Mouse (Mus musculus) hindbrain, postnatal 0 days (tissue): ENCODE data around the gene Zfp574. TPM values are rescaled to one million over a fixed set of nuclear protein-coding genes. Genes with fewer than 3 reads are reported as not detected.

Experiments
- ATAC-seq: fragments of 200-750 bp; cut with Nextera tagmentation; 2 replicates; pipeline ENCODE4 v1.8.0; 2017; ENCODE audit warnings: mild to moderate bottlenecking, moderate TSS enrichment, moderate library complexity
- DNase-seq: peaks from one replicate; pipeline ENCODE4 v3.0.0-alpha.2; 2015; ENCODE audit warnings: low spot score
- H3K27ac ChIP-seq: fragments of 300-500 bp; sonication (generic); 2 replicates; pipeline ENCODE4 v1.5.1; 2014; ENCODE audit warnings: mild to moderate bottlenecking
- H3K27me3 ChIP-seq: fragments of 300-500 bp; sonication (generic); 2 replicates; pipeline ENCODE4 v1.6.1; 2014; ENCODE audit warnings: low read length, mixed read lengths; ENCODE audit not compliant: insufficient read depth
- H3K36me3 ChIP-seq: fragments of 300-500 bp; sonication (generic); 2 replicates; pipeline ENCODE4 v1.6.1; 2014; ENCODE audit warnings: low read length, mixed read lengths; ENCODE audit not compliant: insufficient read depth
- H3K4me1 ChIP-seq: fragments of 300-500 bp; sonication (generic); 2 replicates; pipeline ENCODE4 v1.6.1; 2014; ENCODE audit warnings: antibody characterized with exemption, low read length, mixed read lengths; ENCODE audit not compliant: insufficient read depth
- H3K4me2 ChIP-seq: fragments of 300-500 bp; sonication (generic); 2 replicates; pipeline ENCODE4 v1.6.1; 2014; ENCODE audit warnings: low read depth, mild to moderate bottlenecking, low read length, moderate library complexity, mixed read lengths
- H3K4me3 ChIP-seq: fragments of 300-500 bp; sonication (generic); 2 replicates; pipeline ENCODE4 v1.5.1; 2014; ENCODE audit warnings: low read length
- H3K9ac ChIP-seq: fragments of 300-500 bp; sonication (generic); replicated peaks from 2 replicates; pipeline ENCODE4 v1.6.1; 2014; ENCODE audit warnings: mild to moderate bottlenecking, low read length, moderate library complexity, mixed read lengths
- H3K9me3 ChIP-seq: fragments of 300-500 bp; sonication (generic); 2 replicates; pipeline ENCODE4 v1.6.1; 2016; ENCODE audit warnings: low read length, mixed read lengths
- CTCF ChIP-seq: IDR thresholded peaks from 2 replicates; pipeline ENCODE4 v1.5.1; 2016; ENCODE audit warnings: antibody characterized with exemption, control low read depth, low read depth
- WGBS: fragments of 180-500 bp; shearing (Covaris S2); extraction: QIAGEN DNeasy Blood & Tissue Kit; methylation state at CpG from one replicate; pipeline ENCODE4 v1.1.7; 2014; 5-methylcytosine and 5-hydroxymethylcytosine counted together
- polyA plus RNA-seq: library from polyadenylated mRNA; unstranded; fragments of >200 nt; fragmentation: Nextera tagmentation; extraction: Ambion mirVana; gene quantifications from 2 replicates; pipeline ENCODE4 v1.2.1, GENCODE M21; 2015
- total RNA-seq: library from RNA; depleted of rRNA; stranded (reverse); fragments of >200 nt; gene quantifications from 2 replicates; pipeline ENCODE4 v1.2.3, GENCODE M21; 2014

The Zfp574 gene
- total and polyA plus RNA-seq, 2 experiments from 2014 or later: 26.3 to 40.4 TPM

- H3K27me3 ChIP-seq: no peaks in the 10 kb centered on the region
- peak overlapping the region; percentile 87 for H3K4me2 ChIP-seq
- WGBS: 17% methylated on average over 2 of the region's 2 CpGs
- peak; percentile 45 for ATAC-seq
- peaks cover 43% of the 10 kb centered on the region for H3K36me3 ChIP-seq
- DNase-seq: peak; percentile 82
- no peaks in the 10 kb centered on the region for H3K9me3 ChIP-seq
- H3K4me3 ChIP-seq: no peak overlapping the region
- no peak overlapping the region for H3K9ac ChIP-seq
- H3K27ac ChIP-seq: no peak overlapping the region
- H3K4me1 ChIP-seq: peaks cover 23% of the 10 kb centered on the region; the same call in 1 of the 2 replicates
- no peak for TF ChIP-seq CTCF
Observed at GRCm38 (mm10) chr7:25068724-25069123, 3.6 kb upstream of the Zfp574 start.

- H3K9ac ChIP-seq: peak overlapping the region; percentile 90
- peak overlapping the region; percentile 91 for H3K27ac ChIP-seq
- DNase-seq (peak; percentile 82), ATAC-seq (peak; percentile 18; the same call in 1 of the 2 replicates)
- peak overlapping the region; percentile 64 for H3K4me3 ChIP-seq
- under 1% methylated on average over 23 of the region's 33 CpGs for WGBS
- H3K27me3 ChIP-seq: no peaks in the 10 kb centered on the region
- H3K36me3 ChIP-seq: peaks cover 5% of the 10 kb centered on the region
- peaks cover 27% of the 10 kb centered on the region; the same call in 1 of the 2 replicates for H3K4me1 ChIP-seq
- TF ChIP-seq CTCF: no peak
- H3K9me3 ChIP-seq: no peaks in the 10 kb centered on the region
- peak overlapping the region; percentile 87 for H3K4me2 ChIP-seq
Observed at GRCm38 (mm10) chr7:25072716-25073390, 486 bp downstream of the Zfp574 start.

GRCm38 (mm10) chr7:25073924-25074323, 1.6 kb downstream of the Zfp574 start:
- Histone ChIP-seq H3K36me3 (no peaks in the 10 kb centered on the region), H3K27me3 (no peaks in the 10 kb centered on the region), H3K4me1 (peaks cover 38% of the 10 kb centered on the region), H3K4me2 (0 out of 2 replicates have a peak overlapping the region, but pooled peaks have one; percentile 87), H3K4me3 (no peak overlapping the region), H3K9me3 (no peaks in the 10 kb centered on the region), H3K27ac (peak overlapping the region; percentile 91), H3K9ac (no peak overlapping the region)
- DNase-seq: no peak
- no peak for TF ChIP-seq CTCF
- WGBS: 75% methylated on average over 8 of the region's 8 CpGs
- no peak for ATAC-seq

GRCm38 (mm10) chr7:25076296-25076662, 3.9 kb downstream of the Zfp574 start:
- DNase-seq (no peak), ATAC-seq (no peak)
- Histone ChIP-seq H3K27ac (peak overlapping the region; percentile 86), H3K27me3 (no peaks in the 10 kb centered on the region), H3K4me2 (peak overlapping the region; percentile 56), H3K9ac (peak overlapping the region; percentile 45), H3K4me3 (peak overlapping the region; percentile 74), H3K36me3 (peaks cover 19% of the 10 kb centered on the region), H3K4me1 (peaks cover 21% of the 10 kb centered on the region; the same call in 1 of the 2 replicates), H3K9me3 (no peaks in the 10 kb centered on the region)
- TF ChIP-seq CTCF: no peak
- WGBS: 21% methylated on average over 7 of the region's 7 CpGs

GRCm38 (mm10) chr7:25076663-25077413, 4.5 kb downstream of the Zfp574 start:
- peak overlapping the region; percentile 90 for H3K9ac ChIP-seq
- no peak; the same call in none of the 2 replicates for TF ChIP-seq CTCF
- H3K4me1 ChIP-seq: peaks cover 21% of the 10 kb centered on the region; the same call in 1 of the 2 replicates
- WGBS: under 1% methylated on average over 56 of the region's 56 CpGs
- H3K4me2 ChIP-seq: peak overlapping the region; percentile 77
- peak overlapping the region; percentile 74 for H3K4me3 ChIP-seq
- H3K27ac ChIP-seq: peak overlapping the region; percentile 94
- H3K36me3 ChIP-seq: peaks cover 24% of the 10 kb centered on the region
- ATAC-seq: peak; percentile 96
- H3K9me3 ChIP-seq: no peaks in the 10 kb centered on the region
- peak; percentile 99 for DNase-seq
- no peaks in the 10 kb centered on the region for H3K27me3 ChIP-seq

DNA sequence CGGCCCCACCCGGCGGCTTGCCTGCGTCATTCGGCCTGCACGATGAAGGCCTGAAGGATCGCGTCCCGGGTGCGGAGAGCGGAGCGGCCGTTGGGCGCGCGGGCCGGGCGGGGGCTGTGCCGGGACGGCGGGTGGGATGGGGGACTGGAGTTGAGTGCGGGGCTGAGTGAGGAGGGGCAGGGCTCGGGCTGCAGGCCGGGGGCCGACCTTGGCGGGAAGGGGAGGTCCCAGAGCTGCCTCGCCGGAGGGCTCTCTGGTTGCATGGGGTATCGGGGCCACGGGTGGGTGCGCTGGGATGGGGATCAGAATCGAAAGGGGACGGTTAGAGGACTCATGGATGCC, 5.0 kb downstream of the Zfp574 start:
- Histone ChIP-seq H3K36me3 (peaks cover 30% of the 10 kb centered on the region), H3K27me3 (no peaks in the 10 kb centered on the region), H3K4me3 (peak overlapping the region; percentile 74), H3K9me3 (no peaks in the 10 kb centered on the region), H3K9ac (peak overlapping the region; percentile 90), H3K27ac (peak overlapping the region; percentile 94), H3K4me2 (peak overlapping the region; percentile 77), H3K4me1 (peaks cover 21% of the 10 kb centered on the region; the same call in 1 of the 2 replicates)
- WGBS: under 1% methylated on average over 33 of the region's 33 CpGs
- TF ChIP-seq CTCF: no peak
- DNase-seq (no peak), ATAC-seq (no peak)
